Mouse (Mus musculus) liver, adult 2 months (tissue): ENCODE results near the gene Usp47. TPM values are rescaled to one million over a fixed set of nuclear protein-coding genes. Genes with fewer than 3 reads are reported as not detected.

ENCODE experiments used
- DNase-seq: peaks from one replicate; pipeline ENCODE4 v3.0.0-alpha.2; 2011; ENCODE audit warnings: low read depth, low spot score; ENCODE audit errors: extremely low read depth
- H3K27ac ChIP-seq: fragments of 200-500 bp; replicated peaks from 2 replicates; pipeline ENCODE4 v1.5.1; 2012; ENCODE audit warnings: low read depth, mild to moderate bottlenecking, control low read depth, inconsistent platforms, low read length; ENCODE audit not compliant: insufficient read depth
- H3K27me3 ChIP-seq: fragments of 200-500 bp; 2 replicates; pipeline ENCODE4 v1.6.1; 2012; ENCODE audit warnings: mild to moderate bottlenecking, moderate library complexity, low read length, inconsistent platforms; ENCODE audit not compliant: control insufficient read depth, insufficient read depth
- H3K36me3 ChIP-seq: fragments of 200-500 bp; 2 replicates; pipeline ENCODE4 v1.6.1; 2012; ENCODE audit warnings: low read length, inconsistent platforms; ENCODE audit not compliant: control insufficient read depth, insufficient read depth
- H3K4me1 ChIP-seq: fragments of 200-500 bp; 2 replicates; pipeline ENCODE4 v1.6.1; 2011; ENCODE audit warnings: low read length; ENCODE audit not compliant: control insufficient read depth, insufficient read depth
- H3K4me3 ChIP-seq: fragments of 200-500 bp; 2 replicates; pipeline ENCODE4 v1.5.1; 2011; ENCODE audit warnings: low read depth, mild to moderate bottlenecking, control low read depth, low read length, moderate library complexity; ENCODE audit not compliant: insufficient read depth
- H3K79me2 ChIP-seq: fragments of 200-500 bp; 2 replicates; pipeline ENCODE4 v1.6.1; 2012; ENCODE audit warnings: inconsistent platforms, mild to moderate bottlenecking, low read length, moderate library complexity; ENCODE audit not compliant: control insufficient read depth, insufficient read depth
- H3K9ac ChIP-seq: fragments of 200-500 bp; 2 replicates; pipeline ENCODE4 v1.6.1; 2012; ENCODE audit warnings: low read depth, mild to moderate bottlenecking, control low read depth, inconsistent platforms, low read length
- CTCF ChIP-seq: fragments of 200-500 bp; IDR thresholded peaks from 2 replicates; pipeline ENCODE4 v1.5.1; 2011; ENCODE audit warnings: low read depth, low read length, control low read depth
- POLR2A ChIP-seq: fragments of 200-500 bp; IDR thresholded peaks from 2 replicates; pipeline ENCODE4 v1.6.1; 2011; ENCODE audit warnings: low read length, control low read depth; ENCODE audit not compliant: insufficient read depth; ENCODE audit errors: extremely low read depth
- WGBS: fragments of 180-500 bp; shearing (Covaris S2); methylation state at CpG from one replicate; pipeline ENCODE4 v1.1.7; 2018; 5-methylcytosine and 5-hydroxymethylcytosine counted together
- polyA plus RNA-seq: library from polyadenylated mRNA; depleted of rRNA; stranded (reverse); fragments of >200 nt; gene quantifications from 2 replicates; pipeline ENCODE4 v1.2.3, GENCODE M21; 2012
- total RNA-seq: library from RNA; depleted of rRNA; stranded (reverse); fragments of >200 nt; gene quantifications from 2 replicates; pipeline ENCODE4 v1.2.3, GENCODE M21; 2014

Gene Usp47
- total and polyA plus RNA-seq, 2 experiments, result 9.4 to 56.3 TPM

DNA sequence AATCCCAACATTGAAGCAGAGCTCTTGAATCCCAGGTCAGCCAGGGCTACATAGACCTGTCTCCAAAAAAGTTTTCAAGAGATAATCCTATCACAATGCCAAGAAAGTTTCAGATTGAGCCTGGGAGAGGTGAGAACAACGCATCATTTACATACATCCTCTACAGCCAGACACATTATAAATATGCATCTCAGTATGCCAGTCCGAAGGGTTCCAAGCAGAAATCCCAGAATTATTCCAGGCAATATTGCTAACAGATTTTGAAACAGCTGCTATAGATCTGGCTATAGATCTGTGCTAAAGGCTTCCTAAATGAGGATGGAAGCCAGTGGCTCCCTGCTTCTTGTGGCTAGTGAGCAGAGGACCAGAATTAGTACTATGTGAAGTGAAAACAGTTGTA, 77.6 kb downstream of the Usp47 start:
- DNase-seq, result no peak
- no peak for TF ChIP-seq CTCF
- no peak for TF ChIP-seq POLR2A
- H3K9ac ChIP-seq, result no peak overlapping the region
- 96% methylated on average over 2 of the region's 2 CpGs for WGBS
- peaks cover 48% of the 10 kb centered on the region for H3K36me3 ChIP-seq
- no peak overlapping the region for H3K4me3 ChIP-seq
- no peaks in the 10 kb centered on the region for H3K27me3 ChIP-seq
- no peak overlapping the region for H3K27ac ChIP-seq
- no peaks in the 10 kb centered on the region for H3K79me2 ChIP-seq
- H3K4me1 ChIP-seq, result peaks cover 6% of the 10 kb centered on the region; the same call in 1 of the 2 replicates

DNA sequence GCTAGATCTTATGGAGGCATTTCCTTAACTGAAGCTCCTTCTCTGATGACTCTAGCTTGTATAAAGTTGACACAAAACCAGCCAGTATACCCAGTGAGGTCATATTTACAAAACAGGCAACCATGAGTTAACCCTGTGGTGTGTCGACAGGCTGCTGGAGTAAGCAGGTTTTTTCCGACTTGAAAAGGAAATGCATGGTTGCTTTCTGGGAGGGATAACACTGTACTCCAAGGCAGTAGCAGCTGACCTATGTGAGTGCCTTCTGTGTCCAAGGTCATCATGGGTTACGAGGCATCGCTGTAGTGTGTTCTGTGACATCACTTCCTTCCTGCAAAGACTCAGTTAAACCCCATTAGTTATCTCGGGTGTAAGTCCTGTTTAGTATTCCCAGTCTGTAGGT, 79.6 kb downstream of the Usp47 start:
- TF ChIP-seq CTCF (no peak), POLR2A (no peak)
- H3K4me3 ChIP-seq, result no peak overlapping the region
- H3K4me1 ChIP-seq, result peaks cover 6% of the 10 kb centered on the region; the same call in 1 of the 2 replicates
- H3K79me2 ChIP-seq, result no peaks in the 10 kb centered on the region
- DNase-seq, result no peak
- H3K27me3 ChIP-seq, result no peaks in the 10 kb centered on the region
- WGBS, result 50% methylated on average over 5 of the region's 5 CpGs
- H3K36me3 ChIP-seq, result peaks cover 66% of the 10 kb centered on the region
- no peak overlapping the region for H3K9ac ChIP-seq
- H3K27ac ChIP-seq, result no peak overlapping the region

DNA sequence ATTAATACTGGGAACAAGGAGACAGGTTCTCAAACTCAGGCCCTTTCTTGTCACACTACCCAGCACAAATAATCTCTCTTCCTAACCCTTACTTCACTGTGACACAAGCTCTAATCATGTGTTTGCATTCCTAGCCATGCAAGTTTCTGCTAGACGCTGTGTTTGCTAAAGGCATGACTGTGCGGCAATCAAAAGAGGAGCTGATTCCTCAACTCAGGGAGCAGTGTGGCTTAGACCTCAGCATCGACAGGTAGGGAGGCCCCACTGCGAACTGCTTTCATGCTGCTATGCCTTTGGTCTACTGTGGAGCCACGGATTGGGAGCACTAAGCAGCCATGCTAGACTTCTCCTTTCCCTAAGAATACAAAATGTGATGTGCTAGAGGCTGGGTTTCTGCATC, 80.5 kb downstream of the Usp47 start:
- Histone ChIP-seq H3K79me2 (no peaks in the 10 kb centered on the region), H3K9ac (no peak overlapping the region), H3K4me1 (peaks cover 3% of the 10 kb centered on the region; the same call in 1 of the 2 replicates), H3K27me3 (no peaks in the 10 kb centered on the region), H3K36me3 (peaks cover 71% of the 10 kb centered on the region), H3K27ac (no peak overlapping the region), H3K4me3 (no peak overlapping the region)
- no peak for TF ChIP-seq POLR2A
- no peak for TF ChIP-seq CTCF
- 89% methylated on average over 5 of the region's 5 CpGs for WGBS
- no peak for DNase-seq

DNA sequence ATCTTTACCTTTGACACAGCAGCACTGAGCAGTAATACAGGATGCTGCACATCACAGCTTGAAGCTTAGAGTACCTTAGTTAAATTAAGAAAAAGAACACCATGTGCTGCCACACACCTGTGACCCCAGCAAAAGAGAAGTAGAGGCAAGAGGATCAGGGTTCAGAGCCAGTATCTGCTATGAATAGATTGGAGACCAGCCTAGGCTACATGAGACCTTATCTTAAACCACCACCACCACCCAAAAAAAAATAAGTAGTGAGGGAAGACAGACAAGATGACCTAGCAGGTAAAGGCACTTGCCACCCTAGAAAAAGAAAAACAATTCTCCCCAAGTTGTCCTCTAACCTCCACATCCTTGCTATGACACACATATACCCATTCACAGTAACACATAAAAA, 85.5 kb downstream of the Usp47 start:
- H3K27me3 ChIP-seq, result no peaks in the 10 kb centered on the region
- TF ChIP-seq CTCF (no peak), POLR2A (no peak)
- H3K79me2 ChIP-seq, result no peaks in the 10 kb centered on the region
- H3K27ac ChIP-seq, result no peak overlapping the region
- no peaks in the 10 kb centered on the region for H3K4me1 ChIP-seq
- no peak overlapping the region for H3K4me3 ChIP-seq
- H3K9ac ChIP-seq, result no peak overlapping the region
- H3K36me3 ChIP-seq, result peaks cover 58% of the 10 kb centered on the region
- DNase-seq, result no peak

DNA sequence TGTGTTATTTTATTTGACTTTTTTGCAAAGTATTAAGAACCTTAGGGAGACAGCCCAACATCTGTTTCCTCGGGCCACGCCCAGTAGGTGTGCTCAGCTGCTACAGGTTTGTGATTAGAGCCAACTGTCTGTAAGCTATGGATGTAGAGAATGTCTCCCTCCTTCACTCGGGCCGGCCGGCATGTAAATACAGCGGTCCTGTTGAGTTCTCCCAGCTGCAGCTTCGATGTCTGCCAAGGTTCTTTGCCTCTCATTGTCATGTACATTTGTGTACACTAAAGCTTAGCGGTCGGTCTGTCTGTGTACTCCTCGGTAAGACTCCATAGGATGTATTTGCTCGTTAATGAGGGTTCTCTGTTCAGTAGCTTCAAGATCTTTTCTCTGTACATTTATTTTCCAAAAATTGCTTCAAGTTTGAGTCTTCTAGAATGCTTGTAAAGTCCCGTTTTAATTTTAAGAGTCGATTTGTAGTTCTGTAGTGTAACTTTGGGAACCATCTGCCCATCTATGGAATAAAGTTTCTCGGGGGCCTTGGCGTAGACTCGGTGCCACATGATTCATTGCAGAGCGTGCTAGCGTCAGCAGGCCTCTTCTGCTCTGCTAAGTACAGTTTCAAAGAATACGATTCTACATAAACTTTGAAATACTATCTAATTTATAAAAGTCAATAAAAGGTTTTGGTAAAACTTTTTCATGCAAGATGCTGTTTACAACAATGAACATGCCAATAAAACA, 87.5 kb downstream of the Usp47 start:
- 91% methylated on average over 19 of the region's 19 CpGs for WGBS
- Histone ChIP-seq H3K9ac (no peak overlapping the region), H3K27me3 (no peaks in the 10 kb centered on the region), H3K36me3 (peaks cover 46% of the 10 kb centered on the region), H3K4me1 (no peaks in the 10 kb centered on the region), H3K27ac (no peak overlapping the region), H3K79me2 (no peaks in the 10 kb centered on the region), H3K4me3 (no peak overlapping the region)
- no peak for DNase-seq
- TF ChIP-seq CTCF, result no peak
- no peak for TF ChIP-seq POLR2A

DNA sequence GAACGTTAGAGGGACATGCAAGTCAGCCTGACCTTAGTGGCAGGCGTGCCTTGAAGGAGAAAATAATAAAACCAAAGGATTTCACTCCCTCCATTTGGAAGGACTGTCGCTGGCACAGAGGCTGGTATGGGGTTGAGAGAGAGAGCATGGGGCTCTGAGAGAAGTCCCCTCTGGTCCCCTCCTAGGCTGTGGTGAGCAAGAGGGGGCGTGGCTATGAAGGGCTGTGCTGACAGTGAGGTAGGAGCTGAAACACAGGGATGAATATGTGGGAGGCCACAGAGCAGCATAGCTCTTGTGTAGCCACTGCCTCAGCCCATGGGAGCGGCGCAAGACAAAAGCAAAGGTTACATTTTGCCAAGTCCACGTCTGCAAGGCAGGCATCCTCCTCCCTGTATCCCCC, 94.2 kb downstream of the Usp47 start:
- Histone ChIP-seq H3K36me3 (no peaks in the 10 kb centered on the region), H3K4me3 (no peak overlapping the region), H3K27me3 (no peaks in the 10 kb centered on the region), H3K27ac (no peak overlapping the region), H3K9ac (no peak overlapping the region), H3K4me1 (no peaks in the 10 kb centered on the region), H3K79me2 (no peaks in the 10 kb centered on the region)
- no peak for DNase-seq
- TF ChIP-seq CTCF (no peak), POLR2A (no peak)
- WGBS, result 90% methylated on average over 7 of the region's 7 CpGs
